Mouse (Mus musculus) small intestine, adult 2 months (tissue): ENCODE measurements at regions not wholly inside any gene's neighbourhood (a gene's known extent, or its start where the extent isn't known, plus 50 kb on each side); places are given as distances from the start of the nearest gene placed in this dataset.

ENCODE experiments used
- H3K27ac ChIP-seq: fragments of 200-500 bp; 2 replicates; pipeline ENCODE4 v1.5.1; 2012; ENCODE audit warnings: low read depth, low read length, control low read depth, inconsistent platforms; ENCODE audit not compliant: insufficient read depth
- H3K27me3 ChIP-seq: fragments of 200-500 bp; 2 replicates; pipeline ENCODE4 v1.6.1; 2012; ENCODE audit warnings: mild to moderate bottlenecking, moderate library complexity, low read length, inconsistent platforms; ENCODE audit not compliant: control insufficient read depth, insufficient read depth
- H3K36me3 ChIP-seq: fragments of 200-500 bp; 2 replicates; pipeline ENCODE4 v1.6.1; 2012; ENCODE audit warnings: mild to moderate bottlenecking, low read length, control low read depth, inconsistent platforms; ENCODE audit not compliant: control insufficient read depth, insufficient read depth
- H3K4me1 ChIP-seq: fragments of 200-500 bp; 2 replicates; pipeline ENCODE4 v1.6.1; 2012; ENCODE audit warnings: low read length, inconsistent platforms, mixed read lengths; ENCODE audit not compliant: control insufficient read depth, insufficient read depth, insufficient read length
- H3K4me3 ChIP-seq: fragments of 200-500 bp; 2 replicates; pipeline ENCODE4 v1.5.1; 2012; ENCODE audit warnings: low read depth, mild to moderate bottlenecking, control low read depth, inconsistent platforms, low read length, moderate library complexity
- CTCF ChIP-seq: fragments of 200-500 bp; IDR thresholded peaks from 2 replicates; pipeline ENCODE4 v1.5.1; 2012; ENCODE audit warnings: low read depth, mild to moderate bottlenecking, control low read depth, inconsistent platforms, low read length, moderate library complexity, mixed read lengths; ENCODE audit not compliant: insufficient replicate concordance, insufficient read length; ENCODE audit errors: extremely low read depth
- POLR2A ChIP-seq: fragments of 200-500 bp; IDR thresholded peaks from 2 replicates; pipeline ENCODE4 v1.6.1; 2012; ENCODE audit warnings: low read depth, mild to moderate bottlenecking, control low read depth, inconsistent platforms, low read length, moderate library complexity
- WGBS: fragments of 180-500 bp; shearing (Covaris S2); methylation state at CpG from one replicate; pipeline ENCODE4 v1.1.7; 2018; 5-methylcytosine and 5-hydroxymethylcytosine counted together

GRCm38 (mm10) chr13:83809535-83809934 is 305.7 kb downstream of the Mef2c start:
- no peaks in the 10 kb centered on the region for H3K36me3 ChIP-seq
- 60% methylated on average over 1 of the region's 1 CpGs for WGBS
- H3K4me3 ChIP-seq, result no peak overlapping the region
- no peaks in the 10 kb centered on the region for H3K4me1 ChIP-seq
- no peak overlapping the region for H3K27ac ChIP-seq
- no peaks in the 10 kb centered on the region for H3K27me3 ChIP-seq
- TF ChIP-seq CTCF (no peak), POLR2A (no peak)

- H3K27me3 ChIP-seq, result no peaks in the 10 kb centered on the region
- H3K36me3 ChIP-seq, result no peaks in the 10 kb centered on the region
- no peak for TF ChIP-seq CTCF
- no peak for TF ChIP-seq POLR2A
- 34% methylated on average over 4 of the region's 4 CpGs for WGBS
- no peak overlapping the region for H3K4me3 ChIP-seq
- no peak overlapping the region for H3K27ac ChIP-seq
- H3K4me1 ChIP-seq, result 0 out of 2 replicates have a peak, but pooled peaks cover 2% of the 10 kb centered on the region
Measured at GRCm38 (mm10) chr13:83820291-83820690, 316.5 kb downstream of the Mef2c start.

GRCm38 (mm10) chr13:83820721-83821120 is 316.9 kb downstream of the Mef2c start:
- no peaks in the 10 kb centered on the region for H3K27me3 ChIP-seq
- H3K4me1 ChIP-seq, result 0 out of 2 replicates have a peak, but pooled peaks cover 2% of the 10 kb centered on the region
- H3K36me3 ChIP-seq, result no peaks in the 10 kb centered on the region
- 24% methylated on average over 3 of the region's 3 CpGs for WGBS
- H3K4me3 ChIP-seq, result no peak overlapping the region
- TF ChIP-seq CTCF (no peak), POLR2A (no peak)
- H3K27ac ChIP-seq, result no peak overlapping the region

GRCm38 (mm10) chr13:83824926-83825325 is 321.1 kb downstream of the Mef2c start:
- Histone ChIP-seq H3K27ac (no peak overlapping the region), H3K4me1 (0 out of 2 replicates have a peak, but pooled peaks cover 2% of the 10 kb centered on the region), H3K4me3 (no peak overlapping the region), H3K36me3 (no peaks in the 10 kb centered on the region), H3K27me3 (no peaks in the 10 kb centered on the region)
- 74% methylated on average over 4 of the region's 4 CpGs for WGBS
- no peak for TF ChIP-seq POLR2A
- TF ChIP-seq CTCF, result no peak

GRCm38 (mm10) chr13:83826841-83827463 is 323.1 kb downstream of the Mef2c start:
- Histone ChIP-seq H3K4me3 (no peak overlapping the region), H3K36me3 (no peaks in the 10 kb centered on the region), H3K27ac (no peak overlapping the region), H3K27me3 (no peaks in the 10 kb centered on the region), H3K4me1 (no peaks in the 10 kb centered on the region)
- WGBS, result 83% methylated on average over 4 of the region's 4 CpGs
- TF ChIP-seq POLR2A, result no peak
- TF ChIP-seq CTCF, result no peak

- no peak overlapping the region for H3K27ac ChIP-seq
- no peak overlapping the region for H3K4me3 ChIP-seq
- H3K36me3 ChIP-seq, result no peaks in the 10 kb centered on the region
- no peaks in the 10 kb centered on the region for H3K4me1 ChIP-seq
- WGBS, result 88% methylated on average over 6 of the region's 6 CpGs
- H3K27me3 ChIP-seq, result no peaks in the 10 kb centered on the region
- TF ChIP-seq CTCF (no peak), POLR2A (no peak)
Measured at GRCm38 (mm10) chr13:83865932-83866685, 356.0 kb upstream of the Tmem161b start.

GRCm38 (mm10) chr13:83867211-83867610 is 354.9 kb upstream of the Tmem161b start:
- Histone ChIP-seq H3K4me1 (no peaks in the 10 kb centered on the region), H3K36me3 (no peaks in the 10 kb centered on the region), H3K27me3 (no peaks in the 10 kb centered on the region), H3K27ac (no peak overlapping the region), H3K4me3 (no peak overlapping the region)
- TF ChIP-seq POLR2A (no peak), CTCF (no peak)
- 29% methylated on average over 1 of the region's 1 CpGs for WGBS
